ENCODE assay signal across 11 mouse cellular contexts in genomic region chr8:95312836-95313235, GRCm38 (mm10). TPM values are rescaled to one million over a fixed set of nuclear protein-coding genes. Genes with fewer than 3 reads are reported as not detected.
DNase-seq lines count a peak whose midpoint lies in the region; ATAC-seq and TF ChIP-seq lines count a peak whose summit lies in the region.
"Had no signal": no experiment of that assay in that cellular context is flagged by ENCODE, and none has a peak within 500 bp of the region (broad histone marks: within the 10 kb centered on the region; RNA-seq: fewer than 3 reads in every experiment).

No protein-coding gene starts in this region.

- H3K27me3 ChIP-seq in kidney, postnatal 0 days (ENCODE audit: insufficient read depth, low read length) = no peaks in the 10 kb centered on the region
- H3K27me3 ChIP-seq in CH12.LX (replicated peaks) = peaks cover 18% of the 10 kb centered on the region
- H3K27me3 ChIP-seq in limb, embryonic 10.5 days (ENCODE audit: low read depth, poor library complexity, severe bottlenecking) = no peaks in the 10 kb centered on the region
- H3K27me3 ChIP-seq: heart, embryonic 13.5 days; limb, embryonic 15.5 days had no signal

- in situ Hi-C loops in CH12.LX (cut with MboI; ENCODE audit: low pct_ligation_motif_present, low pct_unique_long_range_greater_than_20kb, low sequenced_read_pairs) = no loop called here

- dilution Hi-C loops in CH12.LX (cut with MboI; ENCODE audit: extremely low pct_ligation_motif_present, extremely low pct_unique_long_range_greater_than_20kb, low sequenced_read_pairs) = no loop called here

- 70% methylated on average over 18 of the region's 18 CpGs for WGBS in kidney, postnatal 0 days
- 70% methylated on average over 18 of the region's 18 CpGs for WGBS in limb, embryonic 10.5 days

- H3K36me3 ChIP-seq in kidney, postnatal 0 days (ENCODE audit: insufficient read depth, low read length) = no peaks in the 10 kb centered on the region
- H3K36me3 ChIP-seq in CH12.LX (replicated peaks in 1 of 2; ENCODE audit: control insufficient read depth in 1 of 2, insufficient read depth in 1 of 2, low read length in 1 of 2) = no peaks in the 10 kb centered on the region
- H3K36me3 ChIP-seq in limb, embryonic 10.5 days = no peaks in the 10 kb centered on the region
- H3K36me3 ChIP-seq: heart, embryonic 13.5 days; limb, embryonic 15.5 days had no signal

- H3K9ac ChIP-seq in kidney, postnatal 0 days (ENCODE audit: low read depth, low read length) = no peak overlapping the region
- no peak overlapping the region for H3K9ac ChIP-seq in CH12.LX (ENCODE audit: insufficient read depth, low read depth)
- H3K9ac ChIP-seq: heart, embryonic 13.5 days; limb, embryonic 15.5 days had no signal

- no peak overlapping the region for H3K27ac ChIP-seq in kidney, postnatal 0 days
- H3K27ac ChIP-seq in CH12.LX (ENCODE audit: insufficient read depth, low read depth) = no peak overlapping the region
- no peak overlapping the region for H3K27ac ChIP-seq in limb, embryonic 10.5 days
- H3K27ac ChIP-seq: heart, embryonic 13.5 days; limb, embryonic 15.5 days had no signal

- TF ChIP-seq CTCF in kidney, postnatal 0 days (IDR thresholded peaks at IDR 0.05; ENCODE audit: low read depth) = peak; percentile 36; the same call in 1 of the 2 replicates
- TF ChIP-seq CTCF in CH12.LX (conservative IDR thresholded peaks at IDR 0.05 in 1 of 2, IDR thresholded peaks at IDR 0.05 in 1 of 2; ENCODE audit: low read depth in 2 of 2, low read length in 2 of 2) = peak in 1 of 2 experiments; percentile 50; a peak in 2 of 4 replicates

- no peaks in the 10 kb centered on the region for H3K9me3 ChIP-seq in kidney, postnatal 0 days (replicated peaks; ENCODE audit: low read length)
- H3K9me3 ChIP-seq in CH12.LX (replicated peaks; ENCODE audit: low read length) = no peaks in the 10 kb centered on the region
- H3K9me3 ChIP-seq in limb, embryonic 10.5 days (replicated peaks) = no peaks in the 10 kb centered on the region
- H3K9me3 ChIP-seq: heart, embryonic 13.5 days; limb, embryonic 15.5 days had no signal

- no peak overlapping the region for H3K4me2 ChIP-seq in kidney, postnatal 0 days (ENCODE audit: low read length)
- no peak overlapping the region for H3K4me2 ChIP-seq in CH12.LX (ENCODE audit: insufficient read depth, low read depth, poor library complexity, severe bottlenecking)
- H3K4me2 ChIP-seq: heart, embryonic 13.5 days; limb, embryonic 15.5 days had no signal

- H3K79me2 ChIP-seq in CH12.LX (replicated peaks; ENCODE audit: control insufficient read depth, extremely low read depth, insufficient read depth, poor library complexity, severe bottlenecking) = no peaks in the 10 kb centered on the region

- no peak for TF ChIP-seq POLR2A in CH12.LX (IDR thresholded peaks at IDR 0.05; ENCODE audit: low read depth, low read length)

- H3K4me3 ChIP-seq in kidney, postnatal 0 days (replicated peaks; ENCODE audit: low read depth, low read length) = no peak overlapping the region
- no peak overlapping the region for H3K4me3 ChIP-seq in CH12.LX (replicated peaks in 1 of 3; ENCODE audit: low read depth in 2 of 3, low read length in 2 of 3, poor library complexity in 1 of 3)
- H3K4me3 ChIP-seq in limb, embryonic 10.5 days = no peak overlapping the region
- H3K4me3 ChIP-seq: heart, embryonic 13.5 days; limb, embryonic 15.5 days had no signal

- H3K4me1 ChIP-seq in kidney, postnatal 0 days (replicated peaks; ENCODE audit: insufficient read depth, low read length) = no peaks in the 10 kb centered on the region
- H3K4me1 ChIP-seq in CH12.LX (ENCODE audit: control insufficient read depth in 1 of 2, insufficient read depth in 2 of 2) = no peaks in the 10 kb centered on the region
- H3K4me1 ChIP-seq in limb, embryonic 10.5 days = no peaks in the 10 kb centered on the region
- H3K4me1 ChIP-seq: limb, embryonic 15.5 days had no signal

- ATAC-seq in kidney, postnatal 0 days (replicated peaks; ENCODE audit: low FRiP score, low read depth) = no peak
- ATAC-seq in inflammation-experienced regulatory T-cells, adult 6 months = no peak

- no peak for TF ChIP-seq EP300 in CH12.LX (IDR thresholded peaks at IDR 0.05; ENCODE audit: low read length)

- peak; percentile 34 for TF ChIP-seq RAD21 in CH12.LX (IDR thresholded peaks at IDR 0.05; ENCODE audit: low read depth, low read length)

- no peak for DNase-seq in kidney, postnatal 0 days (ENCODE audit: low spot score)
- no peak for DNase-seq in kidney, adult 9 months
- DNase-seq in CH12.LX (ENCODE audit: extremely low read depth) (no peak), R1 (ENCODE audit: low read depth, low spot score) (peak; percentile 88)
- peak; percentile 37 for DNase-seq in limb, embryonic 10.5 days (ENCODE audit: low spot score)
- DNase-seq in spleen, postnatal 14 days (ENCODE audit: low spot score in 2 of 2) = no peak
- DNase-seq: cerebellum, adult 8-10 months; right cerebral cortex, postnatal 14 days had no signal

TF ChIP-seq in CH12.LX, 34 proteins besides CTCF, POLR2A, EP300 and RAD21:
- no peak for TF ChIP-seq ETS1 (conservative IDR thresholded peaks at IDR 0.05; ENCODE audit: low read depth, low read length)

RNA-seq across cellular contexts. Expression of gene Tepp, which starts 2.5 kb away (rescaled TPM):
- polyA plus RNA-seq in kidney, postnatal 0 days (2015; fragmentation: Nextera tagmentation; extraction: Ambion mirVana) = 0.30 TPM in 1 of 2 replicates, not detected in the other
- total RNA-seq in CH12.LX (2012; rRNA removed) = not detected in 2 replicates
- total RNA-seq in CH12.LX (2014; rRNA removed) = not detected in 2 replicates
- not detected in 2 replicates for polyA plus RNA-seq in CH12.LX (2012; ENCODE audit: insufficient read length, low read depth)
- not detected in 2 replicates for polyA plus RNA-seq in limb, embryonic 10.5 days (2016; fragmentation: Nextera tagmentation; extraction: Ambion mirVana)
- not detected for polyA plus RNA-seq in inflammation-experienced regulatory T-cells, adult 6 months (2017; shearing (Covaris generic))

RNA-seq across cellular contexts. Expression of gene Cngb1, which starts 6.5 kb away (rescaled TPM):
- 1.0 and 2.1 TPM in 2 replicates for polyA plus RNA-seq in kidney, postnatal 0 days (2015; fragmentation: Nextera tagmentation; extraction: Ambion mirVana)
- total RNA-seq in CH12.LX (2012; rRNA removed) = not detected in 2 replicates
- total RNA-seq in CH12.LX (2014; rRNA removed) = not detected in 2 replicates
- not detected in 2 replicates for polyA plus RNA-seq in CH12.LX (2012; ENCODE audit: insufficient read length, low read depth)
- polyA plus RNA-seq in limb, embryonic 10.5 days (2016; fragmentation: Nextera tagmentation; extraction: Ambion mirVana) = 0.04 TPM in 1 of 2 replicates, not detected in the other
- under 1 TPM in 1 of 3 experiments, not detected in 2; 0.32 TPM for polyA plus RNA-seq in inflammation-experienced regulatory T-cells, adult 6 months (2017; shearing (Covaris generic))

RNA-seq across cellular contexts. Expression of gene Zfp319, which starts 18.9 kb away (rescaled TPM):
- polyA plus RNA-seq in kidney, postnatal 0 days (2015; fragmentation: Nextera tagmentation; extraction: Ambion mirVana) = 6.3 and 6.6 TPM in 2 replicates
- total RNA-seq in CH12.LX (2012; rRNA removed) (2.0 and 2.1 TPM in 2 replicates), CH12.LX (2014; rRNA removed) (0.81 and 0.83 TPM in 2 replicates)
- polyA plus RNA-seq in CH12.LX (2012; ENCODE audit: insufficient read length, low read depth) = 2.7 and 3.3 TPM in 2 replicates
- 10.3 and 11.5 TPM in 2 replicates for polyA plus RNA-seq in limb, embryonic 10.5 days (2016; fragmentation: Nextera tagmentation; extraction: Ambion mirVana)
- polyA plus RNA-seq in inflammation-experienced regulatory T-cells, adult 6 months (2017; shearing (Covaris generic)) = 1 to 10 TPM; 3.1 to 4.2 (median 3.6) TPM

RNA-seq across cellular contexts. Expression of gene Usb1, which starts 19.2 kb away (rescaled TPM):
- 42.9 and 45.6 TPM in 2 replicates for polyA plus RNA-seq in kidney, postnatal 0 days (2015; fragmentation: Nextera tagmentation; extraction: Ambion mirVana)
- total RNA-seq in CH12.LX (2012; rRNA removed) = 15.2 and 17.8 TPM in 2 replicates
- total RNA-seq in CH12.LX (2014; rRNA removed) = 17.7 and 25.0 TPM in 2 replicates
- polyA plus RNA-seq in CH12.LX (2012; ENCODE audit: insufficient read length, low read depth) = 15.7 and 16.4 TPM in 2 replicates
- polyA plus RNA-seq in limb, embryonic 10.5 days (2016; fragmentation: Nextera tagmentation; extraction: Ambion mirVana) = 42.0 and 45.2 TPM in 2 replicates
- polyA plus RNA-seq in inflammation-experienced regulatory T-cells, adult 6 months (2017; shearing (Covaris generic)) = 10 to 100 TPM; 59.7 to 62.9 (median 59.7) TPM

RNA-seq across cellular contexts. Expression of gene Mmp15, which starts 39.2 kb away (rescaled TPM):
- 5.0 and 5.8 TPM in 2 replicates for polyA plus RNA-seq in kidney, postnatal 0 days (2015; fragmentation: Nextera tagmentation; extraction: Ambion mirVana)
- total RNA-seq in CH12.LX (2012; rRNA removed) = 0.04 TPM in 2 replicates
- not detected in 2 replicates for total RNA-seq in CH12.LX (2014; rRNA removed)
- 0.44 TPM in 1 of 2 replicates, not detected in the other for polyA plus RNA-seq in CH12.LX (2012; ENCODE audit: insufficient read length, low read depth)
- polyA plus RNA-seq in limb, embryonic 10.5 days (2016; fragmentation: Nextera tagmentation; extraction: Ambion mirVana) = 9.5 and 10.3 TPM in 2 replicates
- polyA plus RNA-seq in inflammation-experienced regulatory T-cells, adult 6 months (2017; shearing (Covaris generic)) = 1 to 10 TPM in 1 of 3 experiments, under 1 TPM in 2; 0.53 to 1.3 (median 0.63) TPM

Comparison
In these comparisons a context has a peak if more than half of its experiments do, and no peak if none do; other contexts are left out.
1. DNase-seq: peak in R1 (single experiment) and limb, embryonic 10.5 days (single experiment); none in kidney, postnatal 0 days (single experiment), kidney, adult 9 months (single experiment), CH12.LX (single experiment) and spleen, postnatal 14 days (0 of 2).